Mouse (Mus musculus) limb, embryonic 10.5 days (tissue): Measurements from ENCODE around the gene Dnaic2. TPM values are rescaled to one million over a fixed set of nuclear protein-coding genes. Genes with fewer than 3 reads are reported as not detected.

Experiments used
- DNase-seq: peaks from one replicate; pipeline ENCODE4 v3.0.0-alpha.2; 2017; ENCODE audit warnings: low spot score
- H3K27ac ChIP-seq: fragments of 300-500 bp; sonication (generic); 2 replicates; pipeline ENCODE4 v1.5.1; 2016; ENCODE audit warnings: mild to moderate bottlenecking
- H3K27me3 ChIP-seq: fragments of 300-500 bp; sonication (generic); 2 replicates; pipeline ENCODE4 v1.6.1; 2016; ENCODE audit warnings: low read depth, mild to moderate bottlenecking; ENCODE audit not compliant: poor library complexity, severe bottlenecking
- H3K36me3 ChIP-seq: fragments of 300-500 bp; sonication (generic); 2 replicates; pipeline ENCODE4 v1.6.1; 2016; ENCODE audit warnings: mild to moderate bottlenecking, moderate library complexity
- H3K4me1 ChIP-seq: fragments of 300-500 bp; sonication (generic); 2 replicates; pipeline ENCODE4 v1.6.1; 2016
- H3K4me3 ChIP-seq: fragments of 300-500 bp; sonication (generic); 2 replicates; pipeline ENCODE4 v1.5.1; 2016; ENCODE audit warnings: mild to moderate bottlenecking, moderate library complexity
- H3K9me3 ChIP-seq: fragments of 300-500 bp; sonication (generic); replicated peaks from 2 replicates; pipeline ENCODE4 v1.6.1; 2016; ENCODE audit warnings: mild to moderate bottlenecking
- WGBS: fragments of 180-500 bp; shearing (Covaris S2); methylation state at CpG from one replicate; pipeline ENCODE4 v1.1.7; 2016; 5-methylcytosine and 5-hydroxymethylcytosine counted together
- polyA plus RNA-seq: library from polyadenylated mRNA; unstranded; fragments of >200 nt; fragmentation: Nextera tagmentation; extraction: Ambion mirVana; gene quantifications from 2 replicates; pipeline ENCODE4 v1.2.1, GENCODE M21; 2016

Dnaic2 gene
- polyA plus RNA-seq, 1 experiment from 2014 or later: 0.39 TPM

GRCm38 (mm10) chr11:114786326-114786725 is 59.1 kb downstream of the Dnaic2 start:
- Histone ChIP-seq H3K36me3 (no peaks in the 10 kb centered on the region), H3K4me3 (peak overlapping the region; percentile 45), H3K9me3 (no peaks in the 10 kb centered on the region), H3K4me1 (peaks cover 21% of the 10 kb centered on the region), H3K27me3 (peaks cover 99% of the 10 kb centered on the region), H3K27ac (no peak overlapping the region)
- WGBS: 2% methylated on average over 43 of the region's 43 CpGs
- peak; percentile 52 for DNase-seq

DNA sequence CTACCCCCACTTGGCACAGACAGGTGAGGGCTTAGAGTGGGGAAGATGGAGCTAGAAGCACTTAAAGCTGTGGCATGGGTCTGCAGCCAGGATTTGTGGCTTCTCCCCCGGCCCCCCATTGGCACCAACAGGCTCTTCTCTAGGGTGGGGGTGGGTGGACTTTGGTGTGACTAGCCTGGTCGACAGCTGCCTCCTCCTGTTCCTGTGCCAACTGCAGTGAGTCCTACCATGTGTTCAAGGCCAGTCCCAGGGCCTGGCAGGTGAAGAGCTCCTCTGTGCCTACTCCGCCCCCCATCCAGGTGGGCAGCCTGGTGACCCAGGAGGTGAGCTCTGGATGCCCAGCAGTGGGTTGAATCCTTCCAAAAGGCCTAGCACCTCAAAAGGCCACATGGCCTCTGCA is 60.4 kb downstream of the Dnaic2 start:
- H3K4me3 ChIP-seq: no peak overlapping the region
- no peaks in the 10 kb centered on the region for H3K9me3 ChIP-seq
- peaks cover 100% of the 10 kb centered on the region for H3K27me3 ChIP-seq
- WGBS: 80% methylated on average over 3 of the region's 3 CpGs
- H3K27ac ChIP-seq: no peak overlapping the region
- DNase-seq: no peak
- peaks cover 32% of the 10 kb centered on the region for H3K4me1 ChIP-seq
- H3K36me3 ChIP-seq: no peaks in the 10 kb centered on the region

DNA sequence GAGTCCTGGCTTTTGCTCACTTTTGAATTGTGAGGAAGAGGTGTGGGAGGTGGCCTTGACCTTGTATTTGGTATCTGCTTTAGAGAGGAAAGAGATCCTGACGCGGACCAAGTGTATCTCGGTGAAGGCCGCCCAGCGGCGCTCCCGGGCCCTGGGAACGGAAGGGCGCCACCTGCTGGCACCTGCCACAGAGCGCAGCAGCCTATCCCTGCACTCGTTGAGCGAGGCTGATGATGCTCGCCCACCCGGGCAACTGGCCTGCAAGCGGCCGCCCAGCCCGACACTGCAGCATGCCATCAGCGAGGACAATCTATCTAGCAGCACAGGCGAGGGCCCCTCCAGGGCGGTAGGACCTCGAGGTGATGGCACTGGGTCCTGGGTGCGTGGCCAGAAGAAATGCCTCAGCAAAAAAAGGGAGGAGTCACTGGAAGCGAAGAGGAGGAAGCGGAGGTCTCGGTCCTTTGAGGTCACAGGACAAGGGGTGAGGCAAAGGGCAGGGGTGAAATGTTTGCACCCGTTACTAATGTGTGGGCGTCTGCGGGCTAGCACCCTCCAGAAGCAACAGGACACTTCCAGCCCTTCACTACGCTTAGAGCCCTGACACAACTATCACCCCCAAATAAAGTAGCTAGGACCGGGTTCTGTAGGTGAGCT is 62.0 kb downstream of the Dnaic2 start:
- Histone ChIP-seq H3K4me3 (peak overlapping the region; percentile 31), H3K27me3 (peaks cover 100% of the 10 kb centered on the region), H3K9me3 (no peaks in the 10 kb centered on the region), H3K4me1 (peaks cover 37% of the 10 kb centered on the region), H3K27ac (no peak overlapping the region), H3K36me3 (no peaks in the 10 kb centered on the region)
- 11% methylated on average over 30 of the region's 30 CpGs for WGBS
- DNase-seq: peak; percentile 94

DNA sequence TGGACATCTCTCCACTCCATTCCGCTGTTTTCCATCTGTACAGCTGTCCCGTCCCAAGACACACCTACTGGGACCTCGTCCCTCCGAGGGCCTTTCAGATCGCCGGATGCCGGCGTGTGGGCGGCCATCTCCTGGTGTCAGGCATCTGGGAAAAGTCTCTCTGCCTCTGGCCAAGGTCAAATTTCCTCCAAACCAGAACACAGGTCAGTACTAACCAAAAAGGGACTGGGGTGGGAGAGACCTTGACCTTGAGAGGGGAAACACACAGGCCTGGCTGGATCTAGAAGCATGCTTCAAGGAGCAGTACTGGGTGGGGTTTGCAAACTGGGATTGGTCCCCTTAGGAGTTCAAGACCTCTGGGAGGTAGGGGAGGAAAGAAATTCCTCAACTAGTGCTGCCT is 62.5 kb downstream of the Dnaic2 start:
- Histone ChIP-seq H3K27ac (no peak overlapping the region), H3K36me3 (no peaks in the 10 kb centered on the region), H3K4me3 (no peak overlapping the region), H3K27me3 (peaks cover 100% of the 10 kb centered on the region), H3K4me1 (peaks cover 37% of the 10 kb centered on the region), H3K9me3 (no peaks in the 10 kb centered on the region)
- 50% methylated on average over 9 of the region's 9 CpGs for WGBS
- no peak for DNase-seq

- H3K36me3 ChIP-seq: no peaks in the 10 kb centered on the region
- H3K4me1 ChIP-seq: peaks cover 41% of the 10 kb centered on the region
- no peak for DNase-seq
- WGBS: 56% methylated on average over 12 of the region's 12 CpGs
- no peak overlapping the region for H3K4me3 ChIP-seq
- no peak overlapping the region for H3K27ac ChIP-seq
- peaks cover 100% of the 10 kb centered on the region for H3K27me3 ChIP-seq
- no peaks in the 10 kb centered on the region for H3K9me3 ChIP-seq
Measured at GRCm38 (mm10) chr11:114790171-114790570, 63.0 kb downstream of the Dnaic2 start.

GRCm38 (mm10) chr11:114790841-114791240 is 63.6 kb downstream of the Dnaic2 start:
- Histone ChIP-seq H3K27me3 (peaks cover 100% of the 10 kb centered on the region), H3K4me3 (no peak overlapping the region), H3K36me3 (no peaks in the 10 kb centered on the region), H3K9me3 (no peaks in the 10 kb centered on the region), H3K27ac (no peak overlapping the region), H3K4me1 (peaks cover 48% of the 10 kb centered on the region)
- WGBS: 13% methylated on average over 4 of the region's 4 CpGs
- DNase-seq: no peak

- WGBS: 3% methylated on average over 50 of the region's 50 CpGs
- Histone ChIP-seq H3K27me3 (peaks cover 100% of the 10 kb centered on the region), H3K27ac (no peak overlapping the region), H3K4me3 (peak overlapping the region; percentile 54), H3K4me1 (peaks cover 48% of the 10 kb centered on the region), H3K36me3 (no peaks in the 10 kb centered on the region), H3K9me3 (no peaks in the 10 kb centered on the region)
- no peak for DNase-seq
Measured at GRCm38 (mm10) chr11:114791351-114791889, 64.2 kb downstream of the Dnaic2 start.

- H3K27ac ChIP-seq: peak overlapping the region; percentile 27; the same call in 1 of the 2 replicates
- H3K36me3 ChIP-seq: no peaks in the 10 kb centered on the region
- peaks cover 45% of the 10 kb centered on the region for H3K4me1 ChIP-seq
- under 1% methylated on average over 58 of the region's 59 CpGs for WGBS
- no peaks in the 10 kb centered on the region for H3K9me3 ChIP-seq
- peak; percentile 60 for DNase-seq
- H3K4me3 ChIP-seq: peak overlapping the region; percentile 54
- peaks cover 100% of the 10 kb centered on the region for H3K27me3 ChIP-seq
Measured at GRCm38 (mm10) chr11:114791891-114792411, 64.7 kb downstream of the Dnaic2 start.

DNA sequence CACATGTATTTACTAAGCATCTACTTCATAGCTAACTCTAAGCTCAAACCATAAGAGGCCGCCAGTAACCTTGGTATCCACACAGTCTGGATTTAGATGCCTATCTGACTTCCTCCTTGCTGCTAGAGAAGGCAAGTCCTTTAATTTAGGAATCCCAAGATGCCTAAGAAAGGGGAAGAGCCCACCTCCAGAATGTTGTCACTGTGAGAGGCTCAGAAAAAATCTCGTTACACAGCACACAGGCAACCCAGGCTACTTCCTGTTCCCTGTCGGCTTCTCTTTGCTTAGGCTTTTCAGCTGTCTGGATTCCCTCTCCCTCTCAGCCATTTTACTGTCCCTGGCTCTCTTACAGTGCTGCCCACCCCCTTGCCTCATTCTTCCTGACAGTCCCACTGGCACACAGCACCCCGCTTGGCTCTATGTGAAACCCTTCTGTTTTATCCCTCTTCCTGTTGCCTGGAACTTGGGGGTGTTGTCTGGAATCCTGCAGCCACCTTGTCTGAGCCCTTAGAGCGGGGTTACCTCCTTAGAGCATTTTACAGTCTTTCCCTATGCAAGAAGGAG is 65.8 kb downstream of the Dnaic2 start:
- Histone ChIP-seq H3K27me3 (peaks cover 94% of the 10 kb centered on the region), H3K36me3 (no peaks in the 10 kb centered on the region), H3K4me1 (peaks cover 45% of the 10 kb centered on the region), H3K27ac (no peak overlapping the region), H3K4me3 (no peak overlapping the region), H3K9me3 (no peaks in the 10 kb centered on the region)
- 47% methylated on average over 5 of the region's 5 CpGs for WGBS
- DNase-seq: no peak

DNA sequence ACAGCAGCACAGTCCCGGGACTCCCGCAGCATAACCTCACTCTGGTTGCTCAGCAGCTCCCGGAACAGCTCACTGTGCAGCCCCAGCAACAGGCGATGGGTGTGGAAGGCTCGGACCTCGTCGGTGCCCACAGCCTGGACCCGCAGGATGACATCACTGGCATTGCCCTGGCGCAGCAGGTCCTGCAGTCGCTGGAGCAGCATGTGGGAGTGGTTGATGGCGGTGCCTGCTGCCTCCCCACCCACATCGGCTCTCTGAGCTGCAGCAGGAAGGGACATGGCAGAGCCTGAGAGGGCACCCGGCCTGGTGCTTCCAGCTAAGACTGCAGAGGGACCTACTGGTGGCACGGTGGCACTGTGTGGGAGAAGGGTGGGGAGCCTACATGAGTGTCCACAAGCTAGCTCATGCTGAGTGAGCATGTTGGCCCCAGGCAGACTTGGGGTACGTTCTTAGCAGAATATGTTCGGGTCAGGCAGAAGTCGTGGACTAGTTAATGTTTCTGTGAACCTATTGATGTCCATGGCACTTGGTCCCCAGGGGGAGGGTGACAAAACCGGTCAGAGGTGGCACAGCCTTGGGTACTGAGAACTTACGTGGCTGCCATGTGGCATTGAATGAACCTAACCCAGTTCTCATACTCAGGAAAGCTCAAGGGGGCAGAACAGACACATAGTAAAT is 66.8 kb downstream of the Dnaic2 start:
- Histone ChIP-seq H3K27ac (no peak overlapping the region), H3K4me1 (peaks cover 43% of the 10 kb centered on the region), H3K4me3 (no peak overlapping the region), H3K27me3 (peaks cover 84% of the 10 kb centered on the region), H3K9me3 (no peaks in the 10 kb centered on the region), H3K36me3 (no peaks in the 10 kb centered on the region)
- no peak for DNase-seq
- 71% methylated on average over 19 of the region's 19 CpGs for WGBS

- Histone ChIP-seq H3K36me3 (no peaks in the 10 kb centered on the region), H3K9me3 (no peaks in the 10 kb centered on the region), H3K27ac (no peak overlapping the region), H3K27me3 (peaks cover 77% of the 10 kb centered on the region), H3K4me3 (no peak overlapping the region), H3K4me1 (peaks cover 36% of the 10 kb centered on the region)
- no peak for DNase-seq
- 53% methylated on average over 4 of the region's 4 CpGs for WGBS
Measured at GRCm38 (mm10) chr11:114794691-114795090, 67.5 kb downstream of the Dnaic2 start.

- peak; percentile 56 for DNase-seq
- peaks cover 71% of the 10 kb centered on the region for H3K27me3 ChIP-seq
- no peaks in the 10 kb centered on the region for H3K36me3 ChIP-seq
- WGBS: under 1% methylated on average over 7 of the region's 7 CpGs
- H3K27ac ChIP-seq: peak overlapping the region; percentile 39; the same call in 1 of the 2 replicates
- H3K9me3 ChIP-seq: no peaks in the 10 kb centered on the region
- H3K4me3 ChIP-seq: peak overlapping the region; percentile 46
- H3K4me1 ChIP-seq: peaks cover 36% of the 10 kb centered on the region
Measured at GRCm38 (mm10) chr11:114795231-114795746, 68.1 kb downstream of the Dnaic2 start.
